8 mouse cellular contexts compared by ENCODE assay signal in the genomic region with DNA sequence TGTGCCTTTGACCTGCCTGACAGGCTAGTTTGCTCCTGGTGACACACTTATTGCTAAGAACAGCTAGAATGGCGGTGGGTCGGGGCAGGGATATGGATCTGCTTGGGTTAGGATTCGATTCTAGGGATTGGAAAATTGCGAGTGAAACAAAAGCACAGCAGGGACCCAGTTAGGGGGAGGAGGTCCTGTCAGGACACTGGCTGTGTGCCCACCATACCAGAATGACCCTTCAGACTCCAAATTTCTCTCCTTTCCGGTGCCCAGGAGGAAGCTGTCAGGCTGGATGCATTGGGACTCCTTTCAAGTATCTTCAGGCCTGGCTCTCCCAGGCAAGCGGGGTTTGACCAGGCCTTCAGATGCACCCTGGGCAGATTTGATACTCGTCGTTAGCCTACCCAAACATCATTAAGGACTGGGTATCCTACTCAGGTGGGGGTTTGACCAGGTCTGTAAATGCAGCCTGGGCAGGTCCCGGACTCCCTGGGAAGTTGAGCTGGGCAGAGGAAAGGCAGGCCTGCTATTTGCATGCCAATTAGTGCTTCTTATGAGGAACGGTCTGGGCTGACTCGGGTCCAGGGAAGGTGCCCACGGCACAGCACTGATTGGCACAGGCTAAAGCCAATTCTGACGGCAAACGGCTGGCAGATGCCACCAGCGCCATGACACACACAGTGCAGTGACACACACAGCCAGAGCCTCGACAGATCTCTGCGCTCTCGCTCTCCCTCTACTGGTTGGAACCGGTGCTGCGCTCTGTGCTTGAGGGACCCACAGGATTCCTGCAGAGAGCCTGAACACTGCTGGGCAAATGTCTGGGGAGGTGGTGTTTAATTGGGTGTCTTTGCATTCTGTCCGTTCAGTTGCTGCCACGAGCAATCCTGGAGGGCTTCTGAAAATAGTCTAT.
DNase-seq lines count a peak whose midpoint lies in the region; ATAC-seq and TF ChIP-seq lines count a peak whose summit lies in the region.

No protein-coding gene starts in this region.

- peak overlapping the region; percentile 23; the same call in 1 of the 2 replicates for H3K4me3 ChIP-seq in forebrain, embryonic 12.5 days (replicated peaks)
- H3K4me3 ChIP-seq in liver, postnatal 0 days (ENCODE audit: low read depth, low read length): no peak overlapping the region

- DNase-seq in MEL-GATA-1-ER (ENCODE audit: extremely low read depth, low read depth): peak; percentile 26
- peak; percentile 3 for DNase-seq in c-Kit-positive CD71-positive TER-119-negative erythroid progenitor cells, embryonic 14.5 days (ENCODE audit: low read depth)
- peak; percentile 32 to 71 for DNase-seq in heart, postnatal 36 days
- peak; percentile 89 for DNase-seq in layer of hippocampus, adult 11-12 months (ENCODE audit: low spot score)
- DNase-seq in liver, postnatal 0 days: peak; percentile 76
- peak; percentile 30 for DNase-seq in retina, adult 2 months (ENCODE audit: low read depth, low spot score)

- intact Hi-C loops in heart, postnatal 36 days (cut with DNase I): loop anchor here (5.0 kb wide), 2 partner anchors 492 to 537 kb away; no protein-coding TSS in a partner anchor

- H3K4me1 ChIP-seq in forebrain, embryonic 12.5 days: 0 out of 2 replicates have a peak, but pooled peaks cover 4% of the 10 kb centered on the region
- H3K4me1 ChIP-seq in liver, postnatal 0 days (ENCODE audit: insufficient read depth): no peaks in the 10 kb centered on the region

- TF ChIP-seq EP300 in liver, postnatal 0 days (IDR thresholded peaks at IDR 0.05; ENCODE audit: low read depth): no peak

- no peaks in the 10 kb centered on the region for H3K9me3 ChIP-seq in forebrain, embryonic 12.5 days
- no peaks in the 10 kb centered on the region for H3K9me3 ChIP-seq in liver, postnatal 0 days (ENCODE audit: low read length)

- ATAC-seq in forebrain, embryonic 12.5 days (ENCODE audit: low FRiP score): peak; percentile 93
- ATAC-seq in liver, postnatal 0 days: no peak
- no peak for ATAC-seq in inflammation-experienced regulatory T-cells, adult 6 months

- H3K27ac ChIP-seq in forebrain, embryonic 12.5 days: no peak overlapping the region
- H3K27ac ChIP-seq in liver, postnatal 0 days (ENCODE audit: low read depth): no peak overlapping the region

- TF ChIP-seq CTCF in liver, postnatal 0 days (IDR thresholded peaks at IDR 0.05; ENCODE audit: low read depth): peak; percentile 82

- H3K36me3 ChIP-seq in forebrain, embryonic 12.5 days (replicated peaks): no peaks in the 10 kb centered on the region
- no peaks in the 10 kb centered on the region for H3K36me3 ChIP-seq in liver, postnatal 0 days (replicated peaks; ENCODE audit: insufficient read depth, low read length)

- H3K27me3 ChIP-seq in forebrain, embryonic 12.5 days: peaks cover 9% of the 10 kb centered on the region
- H3K27me3 ChIP-seq in liver, postnatal 0 days (ENCODE audit: insufficient read depth, low read length): no peaks in the 10 kb centered on the region

- H3K9ac ChIP-seq in forebrain, embryonic 12.5 days: no peak overlapping the region
- H3K9ac ChIP-seq in liver, postnatal 0 days (replicated peaks): no peak overlapping the region

- WGBS in forebrain, embryonic 12.5 days: 22% methylated on average over 22 of the region's 22 CpGs
- 39% methylated on average over 22 of the region's 22 CpGs for WGBS in liver, postnatal 0 days (ENCODE audit: insufficient replicate concordance)

- H3K4me2 ChIP-seq in forebrain, embryonic 12.5 days: peak overlapping the region; percentile 44
- no peak overlapping the region for H3K4me2 ChIP-seq in liver, postnatal 0 days (ENCODE audit: low read depth, low read length)

Comparison
In these comparisons a context has a peak if more than half of its experiments do, and no peak if none do; other contexts are left out.
1. DNase-seq: peak in every context shown above with its lines; median percentile 89 in layer of hippocampus, adult 11-12 months; 76 in liver, postnatal 0 days; 52 in heart, postnatal 36 days; 30 in retina, adult 2 months; 26 in MEL-GATA-1-ER; 3 in c-Kit-positive CD71-positive TER-119-negative erythroid progenitor cells, embryonic 14.5 days.